Mouse (Mus musculus) small intestine, adult 10 weeks (tissue): Measurements from ENCODE around the gene Prss22. TPM values are rescaled to one million over a fixed set of nuclear protein-coding genes. Genes with fewer than 3 reads are reported as not detected.

Source experiments
- polyA plus RNA-seq: library from polyadenylated mRNA; stranded (reverse); fragments of 350-450 nt; fragmentation: Illumina TruSeq; extraction: RNeasy Lipid Tissue Mini Kit (QIAGEN cat#74804); gene quantifications from one replicate; pipeline ENCODE4 v1.2.3, GENCODE M21; 2014; ENCODE audit warnings: low replicate concordance

Prss22 gene
- not detected for polyA plus RNA-seq

DNA sequence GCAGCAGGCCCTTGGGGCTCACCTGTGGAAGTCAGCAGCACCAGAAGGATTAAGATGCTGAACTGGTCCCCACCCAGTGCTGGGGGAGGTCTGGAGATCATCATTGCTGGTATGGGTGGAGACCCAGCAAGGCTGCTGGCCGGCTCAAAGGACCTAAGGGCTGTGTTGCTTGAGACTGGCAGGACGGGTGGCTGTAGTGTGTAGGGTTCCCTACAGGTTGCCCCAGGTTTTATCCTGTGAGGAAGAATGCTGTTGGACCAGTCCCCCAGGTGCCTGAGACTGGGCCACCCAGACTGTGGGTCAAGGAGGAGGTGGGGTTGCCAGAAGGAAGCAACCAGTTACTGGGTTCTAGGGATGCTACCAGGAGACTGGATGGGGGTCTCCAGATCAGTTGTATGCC is at the start of gene Prss22:
Gene Prss22, minus strand, starts transcription at position 200 of the 400 bp plus-strand sequence.

DNA sequence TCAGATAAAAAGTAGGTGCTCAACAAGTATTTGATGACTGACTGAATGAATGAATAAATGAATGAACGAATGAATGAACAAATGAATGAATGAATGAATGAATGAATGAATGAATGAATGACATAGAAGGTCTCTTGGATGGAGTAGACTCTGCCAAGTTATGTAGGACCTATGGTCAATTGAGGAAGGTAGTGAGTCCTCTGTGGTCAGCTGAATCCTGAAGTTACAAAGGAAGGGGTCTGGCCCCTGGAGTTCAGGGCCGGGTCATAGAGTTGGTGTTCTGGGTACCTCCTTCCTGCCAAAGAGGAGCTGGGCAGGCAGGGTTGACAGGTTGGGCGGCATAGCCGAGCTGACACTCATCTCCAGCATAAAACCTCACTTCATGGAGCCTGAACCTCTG is 39.9 kb upstream of the Prss22 start, which contains the start of gene Prss27:
Gene Prss27, plus strand, starts transcription at position 301 of the 400 bp plus-strand sequence.

DNA sequence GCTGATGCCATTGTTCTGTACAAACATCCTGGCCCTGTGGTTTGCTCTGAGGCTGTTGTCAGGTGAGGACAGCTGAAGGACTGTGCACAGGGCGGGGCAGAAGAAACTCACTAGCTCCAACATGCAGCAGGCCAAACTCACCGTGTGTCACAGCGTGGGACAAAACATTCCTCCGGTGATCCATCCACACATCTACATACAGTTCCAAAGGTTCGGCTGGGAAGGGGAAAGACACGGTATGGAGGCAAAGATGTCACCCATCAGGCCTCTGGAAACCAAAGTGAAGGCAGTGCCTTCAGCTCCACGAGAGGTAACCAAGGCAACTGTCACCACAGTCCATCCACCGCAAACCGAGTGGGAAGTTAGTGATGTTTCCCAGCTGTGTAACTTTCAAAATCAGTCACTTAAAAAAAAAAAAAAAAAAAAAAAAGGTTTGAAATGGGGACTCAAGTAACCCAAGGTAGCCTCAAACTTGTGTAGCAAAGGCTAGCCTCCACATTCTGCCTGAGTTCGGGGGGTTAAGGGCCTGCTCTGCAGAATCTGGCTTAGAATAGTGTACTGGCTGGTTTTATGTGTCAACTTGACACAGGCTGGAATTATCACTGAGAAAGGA is 17.5 kb downstream of the Prss22 start, which contains the start of gene Prss30:
Gene Prss30, minus strand, starts transcription at position 270 of the 613 bp plus-strand sequence.

DNA sequence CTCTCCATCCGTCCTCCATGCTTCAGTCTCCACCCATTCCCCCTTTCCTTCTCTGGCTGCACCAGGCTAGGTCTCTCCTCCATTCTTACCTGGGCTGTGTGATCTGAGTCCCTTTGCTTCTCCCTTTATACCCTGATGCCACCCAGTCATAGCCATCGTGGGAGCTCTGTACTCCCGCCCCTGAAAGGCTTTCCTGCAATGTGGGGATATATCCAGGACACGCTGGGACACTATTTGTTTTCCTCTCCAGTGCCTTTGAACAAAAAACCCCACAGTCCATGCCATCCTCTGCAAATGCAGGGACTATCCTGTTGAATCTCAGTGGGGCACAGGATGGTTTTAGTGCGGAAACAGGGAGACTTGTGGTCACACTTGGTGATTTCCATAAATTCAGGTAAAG is 42.7 kb downstream of the Prss22 start, which contains the start of gene Sbpl:
Gene Sbpl, minus strand, starts transcription at position 101 of the 400 bp plus-strand sequence.

Other genes starting within 250 kb of the Prss22 start
- gene Flywch1, start 226.5 kb downstream of the Prss22 start, polyA plus RNA-seq = 0.78 TPM
- not detected for gene Flywch2, start 212.0 kb downstream of the Prss22 start, polyA plus RNA-seq
- 109 TPM for gene Srrm2, start 207.6 kb downstream of the Prss22 start, polyA plus RNA-seq
- 18.9 TPM for gene Elob, start 169.0 kb downstream of the Prss22 start, polyA plus RNA-seq
- not detected for gene Prss33, start 162.0 kb downstream of the Prss22 start, polyA plus RNA-seq
- 6.8 TPM for gene Prss32, start 154.2 kb downstream of the Prss22 start, polyA plus RNA-seq
- 1.1 TPM for gene Prss41, start 153.9 kb downstream of the Prss22 start, polyA plus RNA-seq
- not detected for gene Prss21, start 130.0 kb downstream of the Prss22 start, polyA plus RNA-seq
- not detected for gene Dcpp1, start 117.2 kb downstream of the Prss22 start, polyA plus RNA-seq
- not detected for gene Dcpp2, start 117.2 kb downstream of the Prss22 start, polyA plus RNA-seq
- gene Dcpp3, start 80.6 kb downstream of the Prss22 start, polyA plus RNA-seq = not detected
- not detected for gene Sbp, start 56.4 kb downstream of the Prss22 start, polyA plus RNA-seq
- not detected for gene Sbpl, start 42.8 kb downstream of the Prss22 start, polyA plus RNA-seq
- 4.3 TPM for gene Prss30, start 17.5 kb downstream of the Prss22 start, polyA plus RNA-seq
- not detected for gene Prss27, start 40.0 kb upstream of the Prss22 start, polyA plus RNA-seq
- 107 TPM for gene Kctd5, start 75.4 kb upstream of the Prss22 start, polyA plus RNA-seq
- gene Pdpk1, start 152.8 kb upstream of the Prss22 start, polyA plus RNA-seq = 35.3 TPM
- 0.74 TPM for gene Amdhd2, start 165.7 kb upstream of the Prss22 start, polyA plus RNA-seq
- gene Atp6v0c, start 171.6 kb upstream of the Prss22 start, polyA plus RNA-seq = 38.1 TPM
- 34.6 TPM for gene Tbc1d24, start 207.5 kb upstream of the Prss22 start, polyA plus RNA-seq
- gene Ntn3, start 211.4 kb upstream of the Prss22 start, polyA plus RNA-seq = not detected
- 2.5 TPM for gene Tedc2, start 222.8 kb upstream of the Prss22 start, polyA plus RNA-seq